Mouse (Mus musculus): ENCODE measurements around the gene Spocd1.

Spocd1 gene

GRCm38 (mm10) chr4:129974285-129974684 lies 45.2 kb downstream of the Spocd1 start:
- no peak for DNase-seq (ENCODE audit: low spot score)

DNA sequence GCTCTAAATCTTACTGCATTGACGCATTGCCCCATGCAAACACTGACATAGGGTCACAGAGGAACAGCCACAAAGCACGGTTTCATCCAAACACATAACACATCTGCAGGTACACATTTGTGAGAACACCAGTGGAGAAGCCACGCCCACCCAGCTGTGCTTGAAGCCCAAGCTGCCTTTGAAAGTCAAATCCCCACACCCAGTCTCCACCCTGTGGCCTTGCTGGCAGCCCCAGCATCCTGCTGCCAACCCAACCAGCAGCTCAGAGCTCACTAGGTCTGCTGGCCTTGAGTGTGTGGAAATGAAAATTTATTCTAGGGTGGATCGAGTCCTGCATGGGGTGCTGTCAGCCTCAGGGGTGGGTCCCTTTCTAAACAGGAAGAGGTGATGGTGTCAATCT lies 48.2 kb downstream of the Spocd1 start:
- no peak for DNase-seq (ENCODE audit: low spot score)

DNA sequence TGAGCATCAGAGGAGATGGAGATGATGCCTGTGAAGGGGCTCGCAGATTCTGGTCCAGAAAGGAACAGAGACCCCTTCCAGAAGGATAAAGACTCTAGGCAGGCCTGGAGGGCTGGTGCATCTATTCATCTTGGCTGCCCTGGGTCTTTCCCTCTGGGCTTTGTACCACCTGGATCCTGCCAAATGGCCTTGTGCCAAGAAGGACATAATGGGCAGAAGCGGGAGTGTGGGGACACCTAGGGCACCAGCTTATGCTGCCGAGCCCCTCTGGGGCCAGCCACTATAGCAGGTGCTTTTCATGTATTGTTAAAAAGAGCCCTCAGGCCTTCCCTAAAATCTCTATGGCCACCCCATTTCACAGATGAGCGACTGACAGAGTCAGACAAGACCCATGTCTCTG lies 49.2 kb downstream of the Spocd1 start:
- DNase-seq (ENCODE audit: low spot score): no peak

GRCm38 (mm10) chr4:129978930-129979329 lies 49.9 kb downstream of the Spocd1 start:
- DNase-seq (ENCODE audit: low spot score): no peak

GRCm38 (mm10) chr4:129981657-129982056 lies 52.6 kb downstream of the Spocd1 start:
- DNase-seq (ENCODE audit: low spot score): no peak

- no peak for DNase-seq (ENCODE audit: low spot score)
Observed at GRCm38 (mm10) chr4:129983046-129983445, 54.0 kb downstream of the Spocd1 start.

- DNase-seq (ENCODE audit: low spot score): peak; percentile 94
Observed at GRCm38 (mm10) chr4:129983764-129984420, 54.8 kb downstream of the Spocd1 start.

DNA sequence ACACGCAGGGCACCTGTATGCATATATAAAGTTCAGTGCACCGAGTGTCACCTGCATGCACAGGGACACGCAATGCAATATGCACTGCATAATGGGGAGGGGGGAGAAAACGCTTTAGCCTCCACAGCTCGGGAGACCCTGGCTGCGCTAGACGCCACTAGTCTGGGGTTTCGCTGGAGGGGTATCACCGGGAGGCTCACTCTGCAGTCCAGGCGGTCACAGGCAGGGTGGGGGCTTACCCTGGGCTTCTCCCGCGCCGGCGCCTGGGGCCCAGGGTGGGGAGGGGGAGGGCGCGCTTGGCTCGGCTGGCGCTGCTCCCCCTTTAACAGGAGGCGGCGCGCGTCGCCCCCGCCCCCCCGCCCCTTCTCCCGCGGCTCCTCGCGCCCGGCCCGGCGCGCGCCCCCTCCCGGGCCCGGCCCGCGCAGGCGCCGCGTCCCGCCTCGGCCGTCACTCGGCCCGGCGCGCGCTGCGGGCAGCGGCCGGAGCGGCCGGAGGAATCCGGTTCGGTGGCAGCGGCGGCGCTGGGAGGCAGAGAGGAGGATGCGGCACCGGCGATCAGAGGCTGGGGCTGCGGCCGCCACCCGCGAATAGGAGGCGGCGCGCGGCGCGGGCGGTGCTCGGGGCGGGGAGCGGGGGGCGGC lies 55.5 kb downstream of the Spocd1 start, which contains the start of gene Adgrb2:
Gene Adgrb2, plus strand, starts transcription at position 450 of the 641 bp plus-strand sequence.
- no peak for DNase-seq (ENCODE audit: low spot score)

DNA sequence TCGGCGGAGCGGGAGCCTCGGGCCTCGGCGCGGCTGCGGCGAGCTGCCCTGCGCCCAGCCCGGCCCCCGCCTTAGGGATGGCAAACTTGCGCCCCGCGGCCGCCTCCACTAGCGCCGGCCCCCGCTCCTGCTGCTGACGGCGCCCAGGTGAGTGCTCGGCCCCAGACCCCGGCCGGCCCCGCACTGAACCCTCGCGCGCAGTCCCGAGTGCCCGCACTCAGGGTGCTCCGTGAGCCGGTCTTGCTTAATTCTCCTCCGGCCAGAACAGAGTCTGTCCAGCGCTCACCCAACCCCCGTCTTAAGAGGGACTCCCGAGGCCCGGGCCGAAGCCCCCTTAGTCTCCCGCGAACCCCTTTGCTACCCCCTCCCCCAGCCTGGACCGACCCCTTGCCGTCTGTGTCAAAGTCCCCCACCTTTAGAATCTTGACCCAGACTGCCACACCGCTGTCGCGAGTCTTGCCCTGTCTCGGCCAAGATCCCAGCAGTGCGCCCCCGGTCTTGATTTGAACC lies 56.2 kb downstream of the Spocd1 start:
- DNase-seq (ENCODE audit: low spot score): no peak

GRCm38 (mm10) chr4:129985671-129986441 lies 56.8 kb downstream of the Spocd1 start:
- DNase-seq (ENCODE audit: low spot score): peak; percentile 84

- no peak for DNase-seq (ENCODE audit: low spot score)
Observed at GRCm38 (mm10) chr4:129987825-129988504, 58.9 kb downstream of the Spocd1 start.

GRCm38 (mm10) chr4:129989925-129990324 lies 60.9 kb downstream of the Spocd1 start:
- DNase-seq (ENCODE audit: low spot score): no peak

GRCm38 (mm10) chr4:129992720-129993119 lies 63.7 kb downstream of the Spocd1 start:
- DNase-seq (ENCODE audit: low spot score): no peak

DNA sequence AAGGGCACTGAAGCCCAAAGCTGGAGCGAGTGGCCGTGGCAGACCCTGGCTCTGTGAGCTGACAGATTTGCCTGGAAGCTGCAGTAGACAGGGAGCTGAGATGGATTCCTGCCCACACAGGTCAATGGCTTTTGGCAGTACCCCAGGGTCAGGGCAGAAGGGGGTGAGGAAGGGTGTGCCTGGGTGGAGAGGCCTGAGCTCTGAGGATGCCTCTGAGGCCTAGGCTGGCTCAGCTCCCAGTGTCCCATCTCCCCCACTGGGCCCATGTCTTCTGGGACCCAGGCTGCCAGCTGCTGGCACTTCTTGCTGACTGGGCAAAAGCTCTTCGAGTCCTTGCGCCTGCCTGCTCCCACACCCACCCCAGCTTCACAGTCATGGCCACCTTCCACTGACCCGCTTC lies 64.2 kb downstream of the Spocd1 start:
- no peak for DNase-seq (ENCODE audit: low spot score)

GRCm38 (mm10) chr4:129993944-129994695 lies 65.1 kb downstream of the Spocd1 start:
- peak; percentile 64 for DNase-seq (ENCODE audit: low spot score)

DNA sequence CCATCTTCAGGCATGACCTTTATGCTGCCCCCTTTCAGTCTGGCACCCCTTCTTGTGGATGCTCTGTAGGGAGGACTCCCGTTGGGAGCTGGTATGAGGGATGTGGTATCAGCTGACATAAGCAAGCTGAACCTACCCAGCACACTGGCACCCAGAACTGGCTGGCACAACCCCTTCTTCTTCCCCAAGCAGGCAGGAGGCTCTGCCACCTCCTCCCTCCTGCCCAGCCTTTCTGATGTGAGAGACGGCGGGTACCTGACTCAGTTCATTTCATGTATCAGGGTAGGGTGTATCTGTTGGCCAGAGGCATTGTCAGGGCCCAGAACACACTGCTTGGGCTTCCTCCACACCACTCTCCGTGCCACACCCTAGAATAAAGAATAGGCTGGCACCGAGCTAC lies 65.7 kb downstream of the Spocd1 start:
- DNase-seq (ENCODE audit: low spot score): no peak

DNA sequence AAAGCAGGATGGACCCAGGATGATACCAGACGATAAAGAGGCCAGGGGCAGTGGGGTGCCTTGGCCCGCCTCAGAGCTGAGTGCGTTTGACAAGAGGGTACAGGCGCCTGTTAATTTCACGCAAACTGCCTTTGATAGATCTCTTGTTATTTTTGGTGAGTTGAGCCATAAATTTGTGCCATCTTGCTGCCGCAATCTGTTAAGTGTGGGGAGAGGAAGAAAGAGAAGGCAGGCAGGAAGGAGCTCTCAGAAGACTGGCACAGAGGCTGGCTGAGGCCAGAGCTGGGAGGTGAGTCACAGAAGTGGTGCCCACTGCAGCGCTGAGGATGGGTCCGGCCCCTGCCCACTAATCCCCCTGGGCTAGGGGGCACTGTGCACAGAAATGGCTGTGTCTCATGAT lies 66.2 kb downstream of the Spocd1 start:
- no peak for DNase-seq (ENCODE audit: low spot score)

DNA sequence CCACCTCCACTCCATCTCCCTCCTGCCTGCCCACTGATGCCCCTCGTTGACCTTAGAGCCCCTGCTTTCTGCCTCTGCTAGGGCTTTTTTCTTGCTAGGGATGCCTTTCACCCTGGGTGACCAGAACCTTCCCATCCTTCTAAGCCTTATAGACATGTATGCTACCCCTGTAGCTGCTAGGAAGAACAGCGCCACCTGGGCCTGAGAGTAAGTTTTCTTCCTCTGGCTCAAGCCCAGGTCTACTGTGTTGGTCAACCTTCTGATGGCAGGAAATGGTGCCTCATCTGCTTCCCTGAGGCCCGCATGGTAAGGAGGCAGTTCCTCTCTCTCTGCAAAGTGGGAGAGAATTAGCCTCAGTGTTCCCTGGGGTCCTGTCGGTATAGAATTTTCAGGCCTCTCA lies 67.0 kb downstream of the Spocd1 start:
- DNase-seq (ENCODE audit: low spot score): no peak

DNA sequence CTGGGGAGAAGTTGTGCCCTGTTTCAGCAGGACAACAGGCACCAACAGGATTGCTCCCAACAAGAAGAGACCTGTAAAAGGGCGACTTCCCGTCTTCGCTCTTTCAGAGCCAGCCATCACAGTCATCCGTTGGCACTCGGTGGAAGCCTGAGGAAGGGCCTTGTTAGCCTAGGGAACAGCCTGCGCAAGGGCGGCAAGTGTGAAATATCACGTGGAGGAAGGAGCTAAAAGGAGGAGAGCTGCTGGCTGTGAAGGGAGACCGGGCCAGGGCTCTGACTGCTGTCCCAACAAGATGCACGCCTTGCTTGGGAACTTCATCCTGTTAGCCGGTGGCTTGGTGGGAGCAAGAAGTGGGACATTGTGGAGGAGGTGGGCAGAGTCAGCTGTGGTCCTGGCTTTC lies 69.1 kb downstream of the Spocd1 start:
- no peak for DNase-seq (ENCODE audit: low spot score)

DNA sequence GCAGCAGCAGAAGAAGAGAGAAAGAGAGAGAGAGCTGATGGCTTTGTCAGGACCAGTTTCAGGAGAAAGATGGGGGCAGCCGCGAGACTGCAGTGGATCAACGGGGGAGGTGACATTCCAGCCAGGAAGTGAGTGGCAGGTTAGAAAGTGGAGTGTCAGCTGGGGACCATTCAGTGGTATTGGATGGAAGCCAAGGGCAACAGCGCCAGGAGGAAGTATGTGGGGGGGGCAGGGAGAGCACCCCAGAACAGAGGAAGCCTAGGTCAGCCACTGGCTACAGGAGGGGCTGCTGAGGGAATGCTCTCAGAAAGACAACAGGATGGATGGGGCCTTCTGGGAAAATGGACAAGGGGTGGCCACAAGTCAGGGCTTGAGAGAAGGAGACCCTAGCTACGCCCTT lies 72.7 kb downstream of the Spocd1 start:
- no peak for DNase-seq (ENCODE audit: low spot score)

DNA sequence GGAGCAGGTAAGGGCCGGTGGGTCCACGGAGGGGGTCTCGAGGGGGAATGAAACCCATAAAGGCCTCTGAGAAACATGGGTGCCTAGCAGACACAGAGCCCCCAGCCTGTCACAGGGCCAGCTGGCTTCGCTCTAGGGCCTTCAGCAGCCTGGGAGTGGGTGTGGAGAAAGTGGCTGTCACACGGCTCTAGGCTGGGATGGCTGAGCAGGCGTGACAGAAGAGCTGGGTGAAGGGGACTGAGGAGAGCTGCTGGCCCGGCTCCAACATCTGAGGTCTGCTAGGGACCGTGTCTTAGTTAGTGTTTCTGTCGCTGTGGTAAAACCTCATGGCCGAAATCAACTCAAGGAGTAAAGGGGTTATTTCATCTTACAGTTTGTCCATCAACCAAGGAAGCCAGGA lies 73.1 kb downstream of the Spocd1 start:
- DNase-seq (ENCODE audit: low spot score): no peak

- no peak for DNase-seq (ENCODE audit: low spot score)
Observed at GRCm38 (mm10) chr4:130005593-130005992, 76.5 kb downstream of the Spocd1 start.
